Mouse (Mus musculus) MEL (cell line): ENCODE measurements around the gene Mrps35. TPM values are rescaled to one million over a fixed set of nuclear protein-coding genes. Genes with fewer than 3 reads are reported as not detected.

Source experiments
- DNase-seq: peaks from one replicate; pipeline ENCODE4 v3.0.0; 2011; ENCODE audit warnings: low read depth, low spot score
- H3K27ac ChIP-seq: 2 replicates; pipeline ENCODE4 v1.5.1; 2012; ENCODE audit warnings: low read depth, mild to moderate bottlenecking, control low read depth, low read length, moderate library complexity; ENCODE audit not compliant: control insufficient read depth
- H3K27me3 ChIP-seq, 2 experiments: fragments of 150-350 bp in 1 of 2; sonication (generic) in 1 of 2; 2 replicates each; pipeline ENCODE4 v1.6.1; 2012; ENCODE audit warnings: low read length in 2 of 2, mild to moderate bottlenecking in 2 of 2, improper control_type of control experiment in 1 of 2, moderate library complexity in 1 of 2; ENCODE audit not compliant: insufficient read depth in 2 of 2, control insufficient read depth in 1 of 2
- H3K36me3 ChIP-seq, 2 experiments: 2 replicates each; pipeline ENCODE4 v1.6.1; 2012 to 2014; ENCODE audit warnings: low read length in 2 of 2, improper control_type of control experiment in 1 of 2, inconsistent platforms in 1 of 2, mild to moderate bottlenecking in 1 of 2; ENCODE audit not compliant: insufficient read depth in 2 of 2, control insufficient read depth in 1 of 2
- H3K4me1 ChIP-seq, 2 experiments: fragments of 150-350 bp in 1 of 2; sonication (generic) in 1 of 2; 2 replicates each; pipeline ENCODE4 v1.6.1; 2012; ENCODE audit warnings: low read length in 2 of 2, improper control_type of control experiment in 1 of 2, mild to moderate bottlenecking in 1 of 2; ENCODE audit not compliant: insufficient read depth in 2 of 2, control insufficient read depth in 1 of 2
- H3K4me3 ChIP-seq, 2 experiments: fragments of 150-350 bp in 1 of 2; sonication (generic) in 1 of 2; 2 replicates each; pipeline ENCODE4 v1.5.1; 2012; ENCODE audit warnings: low read depth in 2 of 2, low read length in 2 of 2, mild to moderate bottlenecking in 2 of 2, moderate library complexity in 2 of 2, control low read depth in 1 of 2, improper control_type of control experiment in 1 of 2; ENCODE audit not compliant: control insufficient read depth in 1 of 2, insufficient read depth in 1 of 2
- H3K79me2 ChIP-seq: 2 replicates; pipeline ENCODE4 v1.6.1; 2012; ENCODE audit warnings: mild to moderate bottlenecking, low read length, moderate library complexity; ENCODE audit not compliant: control insufficient read depth, poor library complexity, insufficient read depth
- H3K9ac ChIP-seq: 2 replicates; pipeline ENCODE4 v1.6.1; 2012; ENCODE audit warnings: low read depth, mild to moderate bottlenecking, control low read depth, low read length, moderate library complexity; ENCODE audit not compliant: control insufficient read depth, poor library complexity, severe bottlenecking
- H3K9me3 ChIP-seq: fragments of 150-350 bp; sonication (generic); replicated peaks from 2 replicates; pipeline ENCODE4 v1.6.1; 2012; ENCODE audit warnings: mild to moderate bottlenecking, low read length, improper control_type of control experiment, moderate library complexity; ENCODE audit not compliant: insufficient read depth
- BHLHE40 ChIP-seq: IDR thresholded peaks from 2 replicates; pipeline ENCODE4 v1.6.1; 2012; ENCODE audit warnings: low read depth, mild to moderate bottlenecking, inconsistent platforms, low read length, improper control_type of control experiment, borderline replicate concordance
- CHD1 ChIP-seq: IDR thresholded peaks from 2 replicates; pipeline ENCODE4 v1.6.1; 2012; ENCODE audit warnings: low read depth, mild to moderate bottlenecking, inconsistent platforms, low read length, improper control_type of control experiment
- CTCF ChIP-seq, 3 experiments: IDR thresholded peaks in 2 of 3; conservative IDR thresholded peaks in 1 of 3; 2 replicates each; pipeline ENCODE4 v1.5.1; 2011 to 2012; ENCODE audit warnings: low read length in 3 of 3, low read depth in 2 of 3, mild to moderate bottlenecking in 2 of 3, improper control_type of control experiment in 1 of 3, inconsistent platforms in 1 of 3, mixed read lengths in 1 of 3, moderate library complexity in 1 of 3; ENCODE audit not compliant: control insufficient read depth in 1 of 3, insufficient read depth in 1 of 3, poor library complexity in 1 of 3, severe bottlenecking in 1 of 3
- E2F4 ChIP-seq: IDR thresholded peaks from 2 replicates; pipeline ENCODE4 v1.6.1; 2011; ENCODE audit warnings: low read depth, low read length, improper control_type of control experiment, borderline replicate concordance
- ELF1 ChIP-seq: IDR thresholded peaks from 2 replicates; pipeline ENCODE4 v1.6.1; 2014; ENCODE audit warnings: low read depth, mild to moderate bottlenecking, inconsistent platforms, low read length, improper control_type of control experiment, moderate library complexity
- ETS1 ChIP-seq: IDR thresholded peaks from 2 replicates; pipeline ENCODE4 v1.6.1; 2012; ENCODE audit warnings: low read depth, mild to moderate bottlenecking, inconsistent platforms, low read length, improper control_type of control experiment, moderate library complexity
- GABPA ChIP-seq: IDR thresholded peaks from 2 replicates; pipeline ENCODE4 v1.6.1; 2012; ENCODE audit warnings: low read depth, mild to moderate bottlenecking, inconsistent platforms, low read length, improper control_type of control experiment, moderate library complexity
- HCFC1 ChIP-seq: IDR thresholded peaks from 2 replicates; pipeline ENCODE4 v1.6.1; 2012; ENCODE audit warnings: low read depth, mild to moderate bottlenecking, inconsistent platforms, low read length, improper control_type of control experiment, moderate library complexity
- KAT2A ChIP-seq: conservative IDR thresholded peaks from 2 replicates; pipeline ENCODE4 v1.6.1; 2012; ENCODE audit warnings: low read depth, low read length, improper control_type of control experiment, inconsistent platforms
- MAFK ChIP-seq: IDR thresholded peaks from 2 replicates; pipeline ENCODE4 v1.6.1; 2011; ENCODE audit warnings: low read depth, mild to moderate bottlenecking, low read length, improper control_type of control experiment, borderline replicate concordance
- MAX ChIP-seq: IDR thresholded peaks from 2 replicates; pipeline ENCODE4 v1.6.1; 2011; ENCODE audit warnings: low read length, improper control_type of control experiment
- MAZ ChIP-seq: IDR thresholded peaks from 2 replicates; pipeline ENCODE4 v1.6.1; 2012; ENCODE audit warnings: low read depth, mild to moderate bottlenecking, inconsistent platforms, low read length, improper control_type of control experiment
- MYB ChIP-seq: IDR thresholded peaks from 2 replicates; pipeline ENCODE4 v1.6.1; 2011; ENCODE audit warnings: mild to moderate bottlenecking, low read depth, low read length, improper control_type of control experiment
- NELFE ChIP-seq: IDR thresholded peaks from 2 replicates; pipeline ENCODE4 v1.6.1; 2011; ENCODE audit warnings: low read depth, low read length, improper control_type of control experiment
- POLR2A ChIP-seq, 2 experiments: IDR thresholded peaks; 2 replicates each; pipeline ENCODE4 v1.6.1; 2011 to 2012; ENCODE audit warnings: low read length in 2 of 2, mild to moderate bottlenecking in 2 of 2, control low read depth in 1 of 2, improper control_type of control experiment in 1 of 2, low read depth in 1 of 2, moderate library complexity in 1 of 2; ENCODE audit not compliant: control insufficient read depth in 1 of 2, insufficient read depth in 1 of 2, poor library complexity in 1 of 2
- SIN3A ChIP-seq: IDR thresholded peaks from 2 replicates; pipeline ENCODE4 v1.6.1; 2012; ENCODE audit warnings: low read length, improper control_type of control experiment, inconsistent platforms
- TBP ChIP-seq: IDR thresholded peaks from 2 replicates; pipeline ENCODE4 v1.8.0; 2011; ENCODE audit warnings: low read depth, low read length, improper control_type of control experiment
- TCF12 ChIP-seq: IDR thresholded peaks from 2 replicates; pipeline ENCODE4 v1.6.1; 2014; ENCODE audit warnings: low read depth, mild to moderate bottlenecking, inconsistent platforms, low read length, improper control_type of control experiment, moderate library complexity
- USF1 ChIP-seq: IDR thresholded peaks from 2 replicates; pipeline ENCODE4 v1.6.1; 2014; ENCODE audit warnings: low read depth, mild to moderate bottlenecking, inconsistent platforms, low read length, improper control_type of control experiment, moderate library complexity
- ZMIZ1 ChIP-seq: IDR thresholded peaks from 2 replicates; pipeline ENCODE4 v1.6.1; 2012; ENCODE audit warnings: low read depth, mild to moderate bottlenecking, inconsistent platforms, low read length, improper control_type of control experiment, moderate library complexity
- ZNF384 ChIP-seq: IDR thresholded peaks from 2 replicates; pipeline ENCODE4 v1.6.1; 2012; ENCODE audit warnings: low read depth, mild to moderate bottlenecking, inconsistent platforms, low read length, improper control_type of control experiment
- polyA plus RNA-seq, 2 experiments: library from polyadenylated mRNA; stranded (reverse) in 1 of 2; unstranded in 1 of 2; fragments of >175 nt in 1 of 2; fragments of >200 nt in 1 of 2; gene quantifications; 2 replicates each; pipeline versions ENCODE4 v1.2.1 to v1.2.4; 2012; ENCODE audit warnings: low replicate concordance in 2 of 2, low read depth in 1 of 2; ENCODE audit not compliant: insufficient read length in 2 of 2, insufficient read depth in 1 of 2, missing spikeins in 1 of 2
- total RNA-seq: library from RNA; depleted of rRNA; stranded (reverse); fragments of 300-350 nt; gene quantifications from 2 replicates; pipeline ENCODE4 v1.2.3, GENCODE M21; 2012

Mrps35 gene
- total and polyA plus RNA-seq, 3 experiments, result 99.0 to 148 TPM; not detected in 1

- DNase-seq, result no peak
- H3K9me3 ChIP-seq, result no peaks in the 10 kb centered on the region
- H3K79me2 ChIP-seq, result peaks cover 12% of the 10 kb centered on the region
- no peak for TF ChIP-seq ZMIZ1
- TF ChIP-seq ZNF384, result no peak
- TF ChIP-seq E2F4, result no peak
- peaks cover under 1 to 21% of the 10 kb centered on the region in 2 experiments for H3K36me3 ChIP-seq
- H3K27me3 ChIP-seq, result no peaks in the 10 kb centered on the region
- no peaks in the 10 kb centered on the region for H3K4me1 ChIP-seq
- H3K4me3 ChIP-seq, result no peak overlapping the region
- no peak overlapping the region for H3K9ac ChIP-seq
- no peak overlapping the region for H3K27ac ChIP-seq
These were observed 6.8 kb downstream of the Mrps35 start for GRCm38 (mm10) chr6:147049239-147049805.

DNA sequence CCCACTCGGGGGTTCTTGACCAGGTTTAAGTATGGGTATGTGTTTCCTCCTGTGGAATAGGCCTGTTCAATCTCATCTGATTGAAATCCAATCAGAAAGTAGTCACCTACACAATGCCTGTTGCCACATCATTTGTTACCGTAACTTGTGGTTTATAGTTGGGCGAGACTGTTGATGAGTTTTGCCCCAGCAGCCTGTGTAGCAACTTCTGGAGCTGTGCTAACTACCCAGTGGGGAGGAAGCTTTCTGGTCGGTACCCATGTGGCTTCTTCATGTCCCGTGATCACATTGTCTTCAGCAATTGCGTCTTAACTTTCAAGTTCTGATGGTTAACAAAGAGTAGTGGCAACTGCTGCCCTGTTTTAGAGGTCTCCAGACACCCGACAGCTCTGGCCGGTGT is 9.1 kb downstream of the Mrps35 start:
- no peak for DNase-seq
- no peak overlapping the region for H3K4me3 ChIP-seq
- peaks cover 0 to 27% of the 10 kb centered on the region in 2 experiments; a peak in 2 of 4 replicates for H3K36me3 ChIP-seq
- no peaks in the 10 kb centered on the region for H3K79me2 ChIP-seq
- H3K9me3 ChIP-seq, result no peaks in the 10 kb centered on the region
- TF ChIP-seq HCFC1, result no peak
- no peak for TF ChIP-seq ELF1
- TF ChIP-seq KAT2A, result no peak
- TF ChIP-seq CTCF (IDR thresholded peaks at IDR 0.05 in 2 of 3, conservative IDR thresholded peaks at IDR 0.05 in 1 of 3; ENCODE audit: control insufficient read depth in 1 of 3, insufficient read depth in 1 of 3, low read depth in 2 of 3, low read length in 3 of 3, poor library complexity in 1 of 3, severe bottlenecking in 1 of 3), result no peak
- no peak for TF ChIP-seq POLR2A (IDR thresholded peaks at IDR 0.05; ENCODE audit: control insufficient read depth in 1 of 2, insufficient read depth in 1 of 2, low read depth in 1 of 2, low read length in 2 of 2, poor library complexity in 1 of 2)
- no peak for TF ChIP-seq MYB
- no peak for TF ChIP-seq MAZ
- TF ChIP-seq BHLHE40, result no peak
- no peak for TF ChIP-seq ETS1
- no peaks in the 10 kb centered on the region for H3K4me1 ChIP-seq
- no peak overlapping the region for H3K9ac ChIP-seq
- H3K27ac ChIP-seq, result no peak overlapping the region
- H3K27me3 ChIP-seq, result no peaks in the 10 kb centered on the region

GRCm38 (mm10) chr6:147052440-147052839 is 9.9 kb downstream of the Mrps35 start:
- TF ChIP-seq TCF12 (no peak), MAFK (no peak), GABPA (no peak), MAX (no peak), E2F4 (no peak), CHD1 (no peak), NELFE (no peak), BHLHE40 (no peak), USF1 (no peak), KAT2A (no peak), HCFC1 (no peak), TBP (no peak), CTCF (IDR thresholded peaks at IDR 0.05 in 2 of 3, conservative IDR thresholded peaks at IDR 0.05 in 1 of 3; ENCODE audit: control insufficient read depth in 1 of 3, insufficient read depth in 1 of 3, low read depth in 2 of 3, low read length in 3 of 3, poor library complexity in 1 of 3, severe bottlenecking in 1 of 3) (no peak), ZNF384 (no peak), SIN3A (no peak)
- DNase-seq, result no peak
- H3K36me3 ChIP-seq, result peaks cover 0 to 31% of the 10 kb centered on the region in 2 experiments; a peak in 2 of 4 replicates

More at GRCm38 (mm10) chr6:147052440-147052839, 9.9 kb downstream of the Mrps35 start:
- Histone ChIP-seq H3K27me3 (no peaks in the 10 kb centered on the region), H3K9me3 (no peaks in the 10 kb centered on the region), H3K4me3 (no peak overlapping the region), H3K9ac (no peak overlapping the region), H3K27ac (no peak overlapping the region), H3K79me2 (no peaks in the 10 kb centered on the region), H3K4me1 (no peaks in the 10 kb centered on the region)
